Mouse (Mus musculus) spleen, postnatal 4 days (tissue): ENCODE data around the gene Abcb9.

ENCODE experiments used
- DNase-seq, 2 experiments: peaks; one replicate each; pipeline ENCODE4 v3.0.0; 2022; ENCODE audit warnings: low spot score in 2 of 2

Abcb9 gene

DNA sequence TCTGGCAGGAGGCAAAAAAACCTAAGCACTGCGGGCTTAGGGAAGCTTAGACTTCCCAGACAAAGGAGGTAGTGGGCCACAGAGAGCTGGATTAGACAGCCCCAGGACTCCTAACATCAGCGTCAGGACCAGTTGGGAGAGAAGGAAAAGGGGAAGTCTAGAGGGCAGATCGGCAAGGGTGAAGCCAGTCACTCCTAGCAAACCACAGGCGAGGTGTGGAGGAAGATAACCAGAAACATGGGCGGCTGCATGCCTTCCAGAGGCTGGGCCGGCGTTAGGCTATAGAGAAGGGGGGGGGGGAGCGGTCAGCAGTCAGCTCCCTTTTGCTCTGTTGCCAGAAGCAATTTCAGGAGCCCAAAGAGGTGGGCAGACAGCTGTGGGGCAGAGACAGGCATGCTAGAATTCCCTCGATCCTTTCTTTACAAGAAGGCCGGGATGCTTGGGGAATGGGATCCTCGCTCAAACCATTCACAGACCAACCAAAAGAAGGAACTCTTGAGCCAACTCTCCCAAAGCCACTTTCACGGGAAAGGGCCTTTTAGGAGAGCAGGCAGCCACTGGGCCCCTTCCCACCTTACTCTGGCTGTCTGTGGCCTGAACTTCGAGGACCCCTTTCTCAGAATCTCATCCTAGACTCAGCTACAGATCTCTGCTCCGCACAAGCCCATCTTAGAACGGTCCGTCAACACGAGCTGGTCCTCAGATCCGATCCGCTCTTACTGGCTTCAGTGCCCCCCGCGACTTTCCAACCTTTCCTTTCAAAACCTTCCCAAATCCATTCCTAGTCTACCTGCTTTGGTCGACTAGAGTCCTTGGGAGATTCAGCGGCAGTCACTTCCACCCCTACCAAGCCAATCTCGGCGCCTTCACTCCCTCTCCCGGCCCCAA lies 64.3 kb downstream of the Abcb9 start:
- peak in 1 of 2 experiments; percentile 43 for DNase-seq

- DNase-seq = no peak
These were observed 65.1 kb downstream of the Abcb9 start for GRCm38 (mm10) chr5:124030386-124031067.

GRCm38 (mm10) chr5:124029220-124030035 lies 66.2 kb downstream of the Abcb9 start:
- DNase-seq = no peak

GRCm38 (mm10) chr5:124028680-124029079 lies 66.9 kb downstream of the Abcb9 start:
- DNase-seq = no peak

- no peak for DNase-seq
These were observed 67.7 kb downstream of the Abcb9 start for GRCm38 (mm10) chr5:124027702-124028470.

DNA sequence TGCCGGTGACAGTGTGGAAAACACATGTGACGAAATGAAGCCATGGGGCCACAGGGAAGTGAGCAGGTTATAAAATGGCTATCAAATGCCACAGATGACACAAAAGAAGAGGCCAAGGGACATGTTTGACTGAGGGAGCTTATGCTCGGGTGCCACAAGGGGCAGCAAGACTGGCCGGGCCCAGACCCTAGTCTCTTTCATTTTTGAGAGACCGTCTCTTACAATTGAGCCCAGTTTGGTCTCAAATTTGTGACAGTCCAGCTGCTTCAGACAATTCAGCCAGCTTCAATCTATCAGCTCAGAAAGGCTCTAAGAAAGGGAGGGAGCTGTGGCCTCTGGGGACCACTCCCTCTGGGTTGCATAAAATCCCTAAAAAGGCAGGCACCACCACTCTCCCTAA lies 69.0 kb downstream of the Abcb9 start:
- DNase-seq = no peak

- DNase-seq = no peak
These were observed 69.8 kb downstream of the Abcb9 start for GRCm38 (mm10) chr5:124025587-124026441.

DNA sequence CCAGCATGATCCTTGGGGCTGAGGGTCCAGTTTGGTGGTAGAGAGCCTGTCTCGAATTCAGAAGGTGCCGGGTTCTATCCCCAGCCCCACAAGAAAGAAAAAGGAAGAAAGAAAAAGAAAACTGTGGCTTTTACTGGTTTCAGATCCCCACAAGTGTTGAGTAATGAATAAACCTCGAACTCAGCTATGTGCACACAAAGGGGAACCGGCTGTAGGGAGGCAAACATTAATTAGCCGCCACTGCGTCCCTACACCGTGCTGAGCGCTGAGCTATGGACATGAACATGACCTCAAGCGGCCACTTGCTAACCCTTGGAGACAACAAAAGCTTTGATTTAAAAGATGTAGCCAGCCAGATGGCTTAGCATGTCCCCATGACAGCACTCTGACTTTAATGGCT lies 70.5 kb downstream of the Abcb9 start:
- DNase-seq = no peak

GRCm38 (mm10) chr5:124024677-124025076 lies 70.9 kb downstream of the Abcb9 start:
- DNase-seq = no peak

DNA sequence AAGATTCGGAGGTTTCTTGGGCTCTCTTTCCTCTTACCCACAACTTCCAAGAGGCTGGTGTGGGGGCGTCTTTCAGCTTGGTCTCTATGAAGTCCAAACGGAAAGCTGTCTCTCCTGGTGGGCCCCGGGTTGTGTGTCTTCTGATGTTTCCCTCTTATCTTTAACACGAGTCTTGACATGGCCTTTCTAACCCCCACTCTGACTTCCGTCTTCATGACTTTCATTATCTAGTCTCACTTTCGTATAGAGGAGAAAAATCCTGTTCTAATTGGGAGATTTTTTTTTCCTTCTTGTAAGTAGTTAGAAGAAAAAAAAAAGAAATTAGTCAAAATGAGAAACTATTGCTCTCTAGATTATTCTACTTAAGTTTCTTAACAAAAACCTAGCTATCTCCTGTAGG lies 73.2 kb downstream of the Abcb9 start:
- no peak for DNase-seq

DNA sequence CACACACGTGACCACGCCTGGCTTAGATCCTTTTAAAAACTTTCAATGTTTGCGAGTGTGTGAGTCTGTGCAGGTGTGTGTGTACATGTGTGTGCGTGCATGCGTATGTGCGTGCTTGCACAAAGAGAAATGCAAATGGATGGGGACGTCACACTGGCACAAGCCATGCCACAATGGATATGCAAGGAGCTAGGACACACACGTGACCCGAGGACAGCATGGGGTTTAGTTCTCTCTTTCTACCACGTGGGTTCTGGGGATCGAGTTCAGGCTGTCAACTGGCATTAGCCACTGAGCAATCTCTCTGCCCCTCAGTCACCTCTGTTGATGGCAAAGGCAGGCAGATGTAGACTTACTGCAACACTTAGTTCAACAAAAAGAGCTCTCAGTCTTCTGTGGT lies 73.9 kb downstream of the Abcb9 start:
- DNase-seq = no peak

DNA sequence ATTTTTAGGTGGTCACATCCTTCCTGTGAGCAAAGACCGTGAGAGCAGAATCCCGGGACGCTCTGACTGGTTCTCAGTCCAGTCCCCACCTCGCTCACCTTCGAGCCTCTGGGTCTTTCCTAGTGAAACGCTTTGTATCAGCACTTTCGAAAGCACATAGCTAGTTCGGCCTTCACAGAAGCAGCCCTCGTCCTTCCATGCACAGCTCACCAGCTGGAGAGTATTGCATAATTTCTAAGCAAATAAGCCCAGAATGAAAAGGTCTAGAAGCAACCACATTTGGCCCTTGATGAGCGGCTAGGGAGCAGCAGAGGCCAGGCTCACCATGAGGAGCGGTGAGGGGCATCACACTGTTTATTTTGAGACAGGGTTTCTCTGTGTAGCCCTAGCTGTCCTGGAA lies 74.5 kb downstream of the Abcb9 start:
- no peak for DNase-seq

DNA sequence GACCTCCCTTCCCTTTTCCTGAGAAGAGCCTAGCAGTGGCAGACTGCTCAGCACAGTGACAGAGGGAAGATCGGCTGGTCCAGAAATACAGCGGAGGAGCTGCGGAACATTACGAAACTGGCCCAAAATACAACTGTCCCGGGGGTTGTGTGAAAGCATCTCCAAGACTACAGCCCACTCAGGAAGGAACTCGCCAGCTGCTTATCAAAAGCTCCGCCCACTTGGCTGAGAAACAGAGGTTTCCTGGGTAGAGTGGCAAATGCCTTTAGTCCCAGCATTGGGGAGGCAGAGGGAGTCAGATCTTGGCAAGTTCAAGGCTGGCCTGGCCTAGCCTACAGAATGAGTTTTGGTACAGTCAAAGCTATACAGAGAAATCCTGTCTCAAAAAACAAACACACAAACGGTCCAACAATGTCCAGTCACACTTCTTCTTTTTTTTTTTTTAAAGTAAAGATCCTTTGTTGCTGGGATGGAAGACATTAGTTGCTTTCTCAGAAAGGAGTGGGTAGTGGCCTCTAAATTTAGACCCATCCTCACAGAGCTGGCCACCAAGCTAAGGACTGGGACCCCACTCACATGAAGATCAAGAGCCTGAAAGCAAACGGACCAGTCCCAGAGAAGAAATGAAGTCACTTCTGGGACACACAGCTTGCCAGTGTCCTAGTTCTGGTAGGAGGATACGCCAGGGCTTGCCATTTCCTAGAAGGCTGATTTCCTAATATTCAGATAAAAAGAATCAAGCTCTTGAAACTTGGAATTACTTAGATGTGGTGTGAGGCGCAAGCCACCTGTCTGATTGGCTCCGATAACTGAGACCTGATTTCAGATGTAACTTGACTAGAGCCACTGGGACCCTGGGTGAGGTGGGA lies 76.0 kb downstream of the Abcb9 start:
- peak in 1 of 2 experiments; percentile 65 for DNase-seq

GRCm38 (mm10) chr5:124018651-124019050 lies 76.9 kb downstream of the Abcb9 start:
- DNase-seq = no peak

GRCm38 (mm10) chr5:124017941-124018340 lies 77.7 kb downstream of the Abcb9 start:
- no peak for DNase-seq

GRCm38 (mm10) chr5:124016291-124016821 lies 79.2 kb downstream of the Abcb9 start:
- DNase-seq = no peak

DNA sequence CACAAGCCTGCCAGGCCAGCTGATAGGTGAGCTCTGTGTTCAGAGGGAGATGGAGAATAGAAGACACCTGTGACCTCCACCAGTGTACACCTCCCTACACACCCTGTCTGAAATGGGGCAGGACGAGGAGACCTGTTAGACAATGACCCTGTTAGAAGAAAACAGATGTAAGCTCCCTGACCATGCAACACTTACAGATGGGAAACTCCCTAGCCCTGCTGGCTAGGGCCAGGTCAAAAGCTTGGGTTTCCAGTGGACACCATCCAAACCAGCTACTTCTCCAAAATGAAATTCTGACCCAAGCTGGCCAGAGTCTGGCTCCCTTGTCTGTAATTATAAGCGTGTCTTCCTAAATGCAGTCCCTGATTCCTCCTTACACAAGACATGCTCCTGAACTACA lies 79.9 kb downstream of the Abcb9 start:
- no peak for DNase-seq

- no peak for DNase-seq
These were observed 80.8 kb downstream of the Abcb9 start for GRCm38 (mm10) chr5:124014791-124015251.

DNA sequence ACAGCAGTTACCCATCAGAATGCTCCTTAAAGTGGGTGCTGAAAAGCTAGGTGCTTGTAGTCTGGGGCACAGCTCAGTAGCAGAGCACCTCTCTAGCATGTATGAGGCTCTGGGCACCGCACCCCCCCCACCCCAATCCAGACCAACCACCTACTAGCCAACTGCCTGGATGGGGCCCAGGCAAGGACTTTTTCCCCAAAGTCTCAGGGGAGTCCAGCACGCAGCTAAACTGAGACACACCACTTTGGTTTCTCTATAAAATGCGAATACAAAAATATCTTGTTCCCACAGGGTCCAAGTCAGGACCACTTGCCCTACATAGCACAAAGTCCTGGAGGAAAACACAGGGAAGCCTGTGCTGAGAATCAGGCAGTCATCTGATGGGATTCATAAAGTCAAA lies 81.4 kb downstream of the Abcb9 start:
- no peak for DNase-seq
